Mouse (Mus musculus) thymus, adult 2 months (tissue): ENCODE data around the gene Tmem245. TPM values are rescaled to one million over a fixed set of nuclear protein-coding genes. Genes with fewer than 3 reads are reported as not detected.

Source experiments
- DNase-seq: peaks from one replicate; pipeline ENCODE4 v3.0.0; 2021
- H3K27ac ChIP-seq: fragments of 200-500 bp; 2 replicates; pipeline ENCODE4 v1.5.1; 2012; ENCODE audit warnings: low read length, control low read depth; ENCODE audit not compliant: control insufficient read depth, insufficient read depth
- H3K27me3 ChIP-seq: fragments of 200-500 bp; 2 replicates; pipeline ENCODE4 v1.6.1; 2012; ENCODE audit warnings: mild to moderate bottlenecking, low read length, moderate library complexity, mixed read lengths; ENCODE audit not compliant: control insufficient read depth, insufficient read depth
- H3K36me3 ChIP-seq: fragments of 200-500 bp; 2 replicates; pipeline ENCODE4 v1.6.1; 2012; ENCODE audit warnings: mild to moderate bottlenecking, low read length, moderate library complexity; ENCODE audit not compliant: control insufficient read depth, insufficient read depth
- H3K4me1 ChIP-seq: fragments of 200-500 bp; replicated peaks from 2 replicates; pipeline ENCODE4 v1.6.1; 2012; ENCODE audit warnings: low read length; ENCODE audit not compliant: control insufficient read depth, insufficient read depth
- H3K4me3 ChIP-seq: fragments of 200-500 bp; 2 replicates; pipeline ENCODE4 v1.5.1; 2012; ENCODE audit warnings: mild to moderate bottlenecking, low read length, control low read depth, moderate library complexity; ENCODE audit not compliant: control insufficient read depth, insufficient read depth
- CTCF ChIP-seq: fragments of 200-500 bp; IDR thresholded peaks from 2 replicates; pipeline ENCODE4 v1.5.1; 2012; ENCODE audit warnings: mild to moderate bottlenecking, control low read depth, low read length, moderate library complexity, borderline replicate concordance; ENCODE audit not compliant: control insufficient read depth, poor library complexity, insufficient read depth; ENCODE audit errors: extremely low read depth
- POLR2A ChIP-seq: fragments of 200-500 bp; IDR thresholded peaks from 2 replicates; pipeline ENCODE4 v1.6.1; 2012; ENCODE audit warnings: mild to moderate bottlenecking, low read length, control low read depth, moderate library complexity; ENCODE audit not compliant: control insufficient read depth, poor library complexity, insufficient read depth; ENCODE audit errors: extremely low read depth
- WGBS: fragments of 180-500 bp; shearing (Covaris S2); methylation state at CpG from one replicate; pipeline ENCODE4 v1.1.7; 2018; 5-methylcytosine and 5-hydroxymethylcytosine counted together
- polyA plus RNA-seq: library from polyadenylated mRNA; depleted of rRNA; stranded (reverse); fragments of >200 nt; gene quantifications from 2 replicates; pipeline ENCODE4 v1.2.3, GENCODE M21; 2012

The Tmem245 gene
- polyA plus RNA-seq, 1 experiment: 27.2 TPM

DNA sequence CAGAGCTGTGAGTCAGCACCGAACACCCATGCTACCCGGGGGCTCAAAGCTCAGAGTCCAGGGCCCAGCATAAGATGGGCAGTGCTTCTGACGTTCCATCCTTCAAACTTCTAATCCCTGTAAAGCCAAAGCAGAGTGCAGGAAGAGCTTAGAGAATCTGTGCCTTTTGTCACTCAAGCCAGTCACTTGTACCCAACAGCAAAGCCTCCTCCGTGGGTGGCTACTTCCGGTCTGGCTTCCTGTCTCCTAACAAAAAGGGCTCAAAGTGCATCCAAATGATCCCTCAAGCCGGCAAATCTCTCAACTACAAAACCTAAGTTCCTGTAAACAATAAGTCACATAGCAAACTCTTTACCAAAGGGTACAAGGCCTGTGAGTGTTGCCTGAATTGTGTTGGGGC, 2.3 kb upstream of the Tmem245 start:
- Histone ChIP-seq H3K4me3 (no peak overlapping the region), H3K27me3 (no peaks in the 10 kb centered on the region), H3K4me1 (peaks cover 6% of the 10 kb centered on the region), H3K36me3 (no peaks in the 10 kb centered on the region), H3K27ac (peak overlapping the region; percentile 1; the same call in 1 of the 2 replicates)
- DNase-seq: no peak
- 41% methylated on average over 6 of the region's 6 CpGs for WGBS
- no peak for TF ChIP-seq CTCF
- no peak for TF ChIP-seq POLR2A

DNA sequence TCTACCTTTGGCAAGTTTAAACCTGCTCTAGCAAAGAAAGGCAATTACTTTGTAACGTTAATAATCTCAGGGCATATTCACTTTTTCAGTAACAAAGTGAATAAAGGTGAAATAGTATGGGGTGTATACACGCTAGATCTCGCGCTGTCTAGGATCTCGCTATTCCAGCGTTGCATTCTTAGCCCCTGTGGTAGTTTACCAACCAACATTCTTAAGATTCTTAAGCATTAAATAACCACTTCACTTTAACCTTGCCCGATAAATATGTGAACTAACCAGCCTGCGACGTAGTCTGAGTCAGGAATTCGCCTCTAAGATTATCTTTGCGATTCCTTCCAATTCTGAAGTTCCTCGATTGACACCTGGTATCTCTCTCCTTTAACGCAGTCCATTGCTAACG, 1.1 kb downstream of the Tmem245 start:
- TF ChIP-seq POLR2A (no peak), CTCF (no peak)
- 7% methylated on average over 14 of the region's 14 CpGs for WGBS
- Histone ChIP-seq H3K27me3 (no peaks in the 10 kb centered on the region), H3K4me1 (peaks cover 10% of the 10 kb centered on the region), H3K36me3 (no peaks in the 10 kb centered on the region), H3K27ac (no peak overlapping the region), H3K4me3 (peak overlapping the region; percentile 74)
- no peak for DNase-seq

DNA sequence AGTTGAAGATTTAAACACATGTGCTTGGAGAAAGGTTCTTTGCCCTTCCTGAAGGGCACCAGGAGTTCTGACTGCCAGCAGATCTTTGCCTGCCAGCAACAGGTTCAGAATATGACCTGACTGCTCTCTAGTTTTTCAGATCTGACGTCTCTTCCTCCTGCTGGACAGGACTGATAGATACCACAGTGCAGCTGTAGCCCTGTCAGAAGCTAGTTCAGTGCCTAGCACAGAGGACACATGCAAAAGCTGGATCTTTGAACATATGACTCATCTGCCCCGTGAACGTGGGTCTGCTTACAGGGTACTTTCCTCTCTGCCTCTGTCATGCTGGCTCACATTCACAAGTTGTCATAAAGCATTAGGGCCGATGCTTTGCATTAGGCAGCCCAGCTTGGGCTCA, 3.0 kb downstream of the Tmem245 start:
- no peak for TF ChIP-seq CTCF
- no peak for TF ChIP-seq POLR2A
- Histone ChIP-seq H3K4me1 (peaks cover 6% of the 10 kb centered on the region), H3K4me3 (no peak overlapping the region), H3K27ac (no peak overlapping the region), H3K27me3 (no peaks in the 10 kb centered on the region), H3K36me3 (no peaks in the 10 kb centered on the region)
- no peak for DNase-seq
- 83% methylated on average over 4 of the region's 4 CpGs for WGBS

DNA sequence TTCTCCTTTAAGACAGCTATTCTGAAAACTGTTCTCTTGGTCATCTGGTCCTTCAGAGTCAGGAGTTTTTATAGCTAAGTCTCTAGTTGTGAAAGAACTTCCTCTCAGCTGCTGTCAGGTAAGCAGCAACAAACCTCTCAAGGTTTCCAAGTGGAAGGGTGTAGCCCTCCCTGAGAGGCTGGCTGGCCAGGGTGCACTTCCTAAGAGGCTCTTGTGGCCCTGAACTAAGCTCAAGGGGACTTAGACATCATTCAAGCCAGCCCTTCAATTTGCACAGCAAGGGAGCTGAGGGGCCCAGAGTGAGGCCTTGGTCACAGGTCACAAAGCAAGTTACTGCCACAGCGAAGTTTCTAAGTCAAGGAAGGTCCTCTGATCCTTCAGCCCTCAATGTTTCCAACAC, 4.0 kb downstream of the Tmem245 start:
- no peaks in the 10 kb centered on the region for H3K36me3 ChIP-seq
- no peak overlapping the region for H3K27ac ChIP-seq
- no peaks in the 10 kb centered on the region for H3K27me3 ChIP-seq
- no peak for DNase-seq
- TF ChIP-seq CTCF (no peak), POLR2A (no peak)
- H3K4me3 ChIP-seq: no peak overlapping the region
- H3K4me1 ChIP-seq: 0 out of 2 replicates have a peak, but pooled peaks cover 5% of the 10 kb centered on the region
- WGBS: 89% methylated on average over 1 of the region's 1 CpGs

- no peak for DNase-seq
- Histone ChIP-seq H3K4me1 (0 out of 2 replicates have a peak, but pooled peaks cover 5% of the 10 kb centered on the region), H3K4me3 (no peak overlapping the region), H3K27ac (no peak overlapping the region), H3K36me3 (no peaks in the 10 kb centered on the region), H3K27me3 (no peaks in the 10 kb centered on the region)
- 93% methylated on average over 1 of the region's 1 CpGs for WGBS
- TF ChIP-seq CTCF (no peak), POLR2A (no peak)
Observed at GRCm38 (mm10) chr4:56942567-56942966, 4.7 kb downstream of the Tmem245 start.

DNA sequence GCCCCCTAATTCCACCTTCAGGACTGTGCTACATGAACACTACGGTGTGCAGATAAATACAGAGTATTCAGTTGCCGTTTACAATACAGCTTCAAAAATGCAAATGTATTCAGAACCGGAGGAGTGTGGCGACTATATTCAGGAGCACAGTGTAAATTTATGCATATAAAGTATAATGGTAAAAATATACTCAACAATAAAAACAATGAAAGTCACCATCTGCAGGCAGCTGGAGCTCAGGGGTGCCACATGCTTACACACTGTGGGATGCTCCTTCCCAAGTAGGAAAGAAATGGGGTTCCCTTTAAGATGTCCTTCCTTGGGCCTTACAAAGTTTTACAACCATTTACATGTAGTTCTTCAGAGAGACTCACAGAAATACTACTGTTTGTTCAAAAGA, 5.8 kb downstream of the Tmem245 start:
- 94% methylated on average over 4 of the region's 4 CpGs for WGBS
- no peak overlapping the region for H3K4me3 ChIP-seq
- no peak for DNase-seq
- peaks cover 13% of the 10 kb centered on the region for H3K4me1 ChIP-seq
- H3K27ac ChIP-seq: no peak overlapping the region
- H3K27me3 ChIP-seq: no peaks in the 10 kb centered on the region
- no peak for TF ChIP-seq CTCF
- TF ChIP-seq POLR2A: no peak
- no peaks in the 10 kb centered on the region for H3K36me3 ChIP-seq

GRCm38 (mm10) chr4:56937136-56937535, 10.1 kb downstream of the Tmem245 start:
- no peak overlapping the region for H3K4me3 ChIP-seq
- no peak for TF ChIP-seq POLR2A
- TF ChIP-seq CTCF: no peak
- no peak for DNase-seq

More at GRCm38 (mm10) chr4:56937136-56937535, 10.1 kb downstream of the Tmem245 start:
- no peaks in the 10 kb centered on the region for H3K36me3 ChIP-seq
- H3K4me1 ChIP-seq: peaks cover 19% of the 10 kb centered on the region
- no peak overlapping the region for H3K27ac ChIP-seq
- WGBS: 60% methylated on average over 6 of the region's 6 CpGs
- H3K27me3 ChIP-seq: no peaks in the 10 kb centered on the region
